Mouse (Mus musculus): Measurements from ENCODE around the gene Bach1. TPM values are rescaled to one million over a fixed set of nuclear protein-coding genes. Genes with fewer than 3 reads are reported as not detected.

Bach1 gene
- 34.2 and 44.5 TPM in 2 replicates for total RNA-seq (2014; rRNA removed)
- 12.3 and 13.1 TPM in 2 replicates for polyA plus RNA-seq (2015; fragmentation: Nextera tagmentation; extraction: Ambion mirVana)

DNA sequence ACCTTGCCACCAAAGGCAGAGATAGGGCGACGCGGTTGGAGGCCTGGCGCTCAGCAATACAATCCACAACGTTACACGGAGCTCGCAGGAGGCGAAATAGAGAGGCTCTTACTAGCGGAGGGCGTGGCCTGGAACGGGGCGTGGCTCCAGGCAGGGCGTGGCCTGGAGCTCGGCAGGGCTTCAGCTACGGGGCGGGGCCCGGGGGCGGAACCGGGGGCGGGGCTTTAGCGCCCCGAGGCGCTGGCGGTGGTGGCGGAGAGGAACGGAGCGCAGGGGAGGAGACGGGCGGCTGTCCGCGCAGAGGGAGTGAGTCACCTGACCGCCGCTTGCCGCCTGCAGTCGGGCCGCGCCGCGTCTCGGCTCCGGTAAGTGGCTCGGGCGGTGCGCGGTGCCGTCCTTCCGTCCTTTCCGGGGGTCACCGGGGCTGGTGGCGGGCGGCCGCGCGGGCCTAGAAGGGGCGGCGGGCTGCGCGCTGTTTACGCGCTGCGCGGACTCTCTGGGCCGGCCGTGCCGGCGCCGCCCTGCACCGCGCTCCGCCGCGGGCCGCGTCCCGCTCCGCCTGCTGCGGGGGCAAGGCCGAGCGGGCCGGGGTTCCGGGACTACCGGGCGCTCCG is at the start of gene Bach1:
TSS of gene Bach1 (plus strand) at position 254 of the 614 bp plus-strand sequence.
- TF ChIP-seq CTCF (IDR thresholded peaks at IDR 0.05; ENCODE audit: low read depth): no peak
- DNase-seq (ENCODE audit: low spot score) (peak; percentile 96), ATAC-seq (peak; percentile 94)
- peak within 1 kb of the TSS; percentile 93 for H3K27ac ChIP-seq
- H3K9me3 ChIP-seq (ENCODE audit: low read length): no peaks in the 10 kb centered on the region
- no peaks in the 10 kb centered on the region for H3K27me3 ChIP-seq (ENCODE audit: insufficient read depth, low read length)
- peak within 1 kb of the TSS; percentile 92 for H3K9ac ChIP-seq (replicated peaks; ENCODE audit: low read length)
- under 1% methylated on average over 79 of the region's 84 CpGs for WGBS
- peak within 1 kb of the TSS; percentile 65 for H3K4me2 ChIP-seq (ENCODE audit: low read depth, low read length)
- H3K4me1 ChIP-seq (ENCODE audit: insufficient read depth, low read length): peaks cover 6% of the 10 kb centered on the region
- H3K36me3 ChIP-seq (ENCODE audit: insufficient read depth, low read length): no peaks in the 10 kb centered on the region
- peak within 1 kb of the TSS; percentile 84 for H3K4me3 ChIP-seq (ENCODE audit: low read length)

DNA sequence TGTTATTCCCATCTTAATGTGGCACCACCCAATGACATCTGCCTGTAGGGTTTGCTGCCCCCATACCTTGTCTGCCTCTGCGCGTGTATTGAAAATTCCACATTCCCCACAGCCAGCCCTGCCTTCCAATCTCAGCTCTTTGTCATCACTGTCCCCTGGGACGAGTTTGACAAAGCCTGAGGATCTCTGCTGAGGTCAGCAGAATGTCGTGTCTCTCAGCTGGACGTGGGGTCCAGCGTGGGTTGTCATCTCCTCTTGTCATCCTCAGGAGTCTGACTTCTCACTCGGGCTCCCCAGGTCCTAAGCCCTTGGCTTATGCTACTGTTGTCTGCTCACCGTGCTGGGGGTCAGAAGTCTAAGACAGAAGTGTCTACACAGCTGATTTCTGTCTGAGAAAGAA is 46.4 kb upstream of the Bach1 start:
- no peaks in the 10 kb centered on the region for H3K36me3 ChIP-seq (ENCODE audit: insufficient read depth, low read length)
- H3K9ac ChIP-seq (replicated peaks; ENCODE audit: low read length): no peak overlapping the region
- no peaks in the 10 kb centered on the region for H3K4me1 ChIP-seq (ENCODE audit: insufficient read depth, low read length)
- no peak overlapping the region for H3K27ac ChIP-seq
- no peak for TF ChIP-seq CTCF (IDR thresholded peaks at IDR 0.05; ENCODE audit: low read depth)
- H3K4me2 ChIP-seq (ENCODE audit: low read depth, low read length): no peak overlapping the region
- DNase-seq (ENCODE audit: low spot score) (no peak), ATAC-seq (no peak)
- H3K4me3 ChIP-seq (ENCODE audit: low read length): no peak overlapping the region
- H3K27me3 ChIP-seq (ENCODE audit: insufficient read depth, low read length): no peaks in the 10 kb centered on the region
- no peaks in the 10 kb centered on the region for H3K9me3 ChIP-seq (ENCODE audit: low read length)
- WGBS: 55% methylated on average over 8 of the region's 8 CpGs

DNA sequence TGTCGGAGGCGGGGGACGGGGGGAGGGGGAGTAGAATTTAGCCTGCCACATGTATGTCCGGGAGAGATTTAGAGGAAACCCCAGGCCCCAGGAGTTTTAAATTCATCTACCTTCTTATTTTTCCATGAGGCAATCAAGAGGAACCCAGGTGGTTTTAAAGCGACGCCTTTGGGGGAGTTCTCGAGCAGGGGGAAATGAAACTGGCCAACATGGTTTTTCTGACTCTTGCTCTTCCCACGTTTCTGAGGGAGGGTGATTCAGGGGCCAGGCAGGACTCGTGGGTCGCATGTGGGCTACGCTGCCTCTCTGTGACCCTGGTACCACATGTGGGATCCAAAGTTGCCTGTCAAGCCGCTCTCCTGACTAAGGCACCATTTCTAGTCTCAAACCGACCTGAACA is 45.8 kb upstream of the Bach1 start:
- Histone ChIP-seq H3K4me3 (ENCODE audit: low read length) (no peak overlapping the region), H3K4me2 (ENCODE audit: low read depth, low read length) (no peak overlapping the region), H3K36me3 (ENCODE audit: insufficient read depth, low read length) (no peaks in the 10 kb centered on the region), H3K9me3 (ENCODE audit: low read length) (no peaks in the 10 kb centered on the region), H3K27ac (no peak overlapping the region), H3K9ac (replicated peaks; ENCODE audit: low read length) (no peak overlapping the region), H3K4me1 (ENCODE audit: insufficient read depth, low read length) (no peaks in the 10 kb centered on the region), H3K27me3 (ENCODE audit: insufficient read depth, low read length) (no peaks in the 10 kb centered on the region)
- ATAC-seq: no peak
- no peak for DNase-seq (ENCODE audit: low spot score)
- WGBS: 85% methylated on average over 13 of the region's 13 CpGs
- TF ChIP-seq CTCF (IDR thresholded peaks at IDR 0.05; ENCODE audit: low read depth): no peak

DNA sequence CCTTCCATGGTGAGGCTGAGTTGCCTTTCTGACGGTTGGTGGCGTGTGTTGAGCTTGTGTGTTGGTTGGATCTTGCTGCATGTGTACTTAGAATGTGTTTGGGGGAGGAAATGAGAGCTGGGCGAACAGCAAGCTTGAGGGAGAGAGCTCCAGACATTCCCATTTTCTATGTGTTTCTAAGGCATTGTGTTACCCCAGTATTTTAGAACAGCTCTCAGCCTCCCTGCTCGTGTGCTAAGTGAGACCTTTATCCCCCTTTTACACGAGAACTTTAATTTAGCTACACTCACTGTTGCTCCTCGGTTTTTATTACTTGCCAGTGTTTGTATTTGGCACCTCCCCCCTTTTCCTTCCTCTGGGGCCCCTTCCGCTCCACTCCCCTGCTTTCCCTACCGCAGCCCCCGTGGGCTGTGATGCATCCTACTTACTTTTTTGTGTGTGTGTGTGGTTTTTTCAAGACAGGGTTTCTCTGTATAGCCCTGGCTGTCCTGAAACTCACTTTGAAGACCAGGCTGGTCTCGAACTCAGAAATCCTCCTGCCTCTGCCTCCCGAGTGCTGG is 44.6 kb upstream of the Bach1 start:
- H3K4me2 ChIP-seq (ENCODE audit: low read depth, low read length): no peak overlapping the region
- ATAC-seq (no peak), DNase-seq (ENCODE audit: low spot score) (no peak)
- H3K9me3 ChIP-seq (ENCODE audit: low read length): no peaks in the 10 kb centered on the region
- no peak overlapping the region for H3K4me3 ChIP-seq (ENCODE audit: low read length)
- no peaks in the 10 kb centered on the region for H3K36me3 ChIP-seq (ENCODE audit: insufficient read depth, low read length)
- H3K9ac ChIP-seq (replicated peaks; ENCODE audit: low read length): no peak overlapping the region
- no peak for TF ChIP-seq CTCF (IDR thresholded peaks at IDR 0.05; ENCODE audit: low read depth)
- no peaks in the 10 kb centered on the region for H3K27me3 ChIP-seq (ENCODE audit: insufficient read depth, low read length)
- H3K27ac ChIP-seq: no peak overlapping the region
- WGBS: 85% methylated on average over 11 of the region's 11 CpGs
- no peaks in the 10 kb centered on the region for H3K4me1 ChIP-seq (ENCODE audit: insufficient read depth, low read length)

DNA sequence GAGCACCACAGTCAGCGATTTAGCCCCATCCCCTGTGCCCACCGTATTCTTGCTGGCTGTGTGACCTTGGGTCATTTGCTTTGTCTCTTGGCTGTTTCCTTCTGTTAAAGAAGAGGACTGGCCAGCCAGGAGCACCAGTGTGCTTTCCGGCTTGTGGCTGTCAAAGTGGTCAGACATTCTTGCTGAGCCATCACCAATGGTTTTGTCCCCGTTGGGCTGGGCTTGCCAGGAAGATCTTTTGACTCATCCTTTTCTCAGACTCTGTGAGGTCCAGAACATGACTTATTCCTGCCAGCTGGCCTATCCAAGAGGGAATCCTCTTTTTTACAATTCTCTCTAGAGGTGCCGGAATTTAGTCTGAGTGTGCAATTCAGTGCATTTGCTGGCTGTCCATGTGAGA is 43.7 kb upstream of the Bach1 start:
- DNase-seq (ENCODE audit: low spot score): no peak
- no peaks in the 10 kb centered on the region for H3K9me3 ChIP-seq (ENCODE audit: low read length)
- 68% methylated on average over 5 of the region's 5 CpGs for WGBS
- no peak overlapping the region for H3K9ac ChIP-seq (replicated peaks; ENCODE audit: low read length)
- no peak for TF ChIP-seq CTCF (IDR thresholded peaks at IDR 0.05; ENCODE audit: low read depth)
- H3K27me3 ChIP-seq (ENCODE audit: insufficient read depth, low read length): no peaks in the 10 kb centered on the region
- no peak overlapping the region for H3K4me3 ChIP-seq (ENCODE audit: low read length)
- ATAC-seq: no peak
- no peaks in the 10 kb centered on the region for H3K36me3 ChIP-seq (ENCODE audit: insufficient read depth, low read length)
- H3K4me2 ChIP-seq (ENCODE audit: low read depth, low read length): no peak overlapping the region
- H3K4me1 ChIP-seq (ENCODE audit: insufficient read depth, low read length): no peaks in the 10 kb centered on the region
- no peak overlapping the region for H3K27ac ChIP-seq

DNA sequence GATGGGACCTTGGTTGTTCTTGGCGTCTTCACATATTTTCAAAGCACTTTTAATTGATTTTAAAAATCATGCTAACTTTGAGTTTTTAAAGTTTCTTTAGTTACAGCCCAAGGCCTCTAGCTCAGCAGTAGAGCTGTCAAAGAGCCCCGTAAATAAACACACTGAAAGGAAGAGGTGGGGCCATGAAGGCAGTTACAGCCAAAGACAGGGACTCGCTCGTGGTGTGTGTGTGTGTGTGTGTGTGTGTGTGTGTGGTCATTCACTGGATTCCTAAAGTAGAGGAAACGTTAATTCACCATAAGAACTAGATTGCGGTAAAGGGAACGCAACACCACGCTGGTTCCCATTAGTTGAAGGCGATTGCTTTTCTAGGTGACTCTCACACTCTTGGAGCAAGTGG is 43.2 kb upstream of the Bach1 start:
- no peak for TF ChIP-seq CTCF (IDR thresholded peaks at IDR 0.05; ENCODE audit: low read depth)

DNA sequence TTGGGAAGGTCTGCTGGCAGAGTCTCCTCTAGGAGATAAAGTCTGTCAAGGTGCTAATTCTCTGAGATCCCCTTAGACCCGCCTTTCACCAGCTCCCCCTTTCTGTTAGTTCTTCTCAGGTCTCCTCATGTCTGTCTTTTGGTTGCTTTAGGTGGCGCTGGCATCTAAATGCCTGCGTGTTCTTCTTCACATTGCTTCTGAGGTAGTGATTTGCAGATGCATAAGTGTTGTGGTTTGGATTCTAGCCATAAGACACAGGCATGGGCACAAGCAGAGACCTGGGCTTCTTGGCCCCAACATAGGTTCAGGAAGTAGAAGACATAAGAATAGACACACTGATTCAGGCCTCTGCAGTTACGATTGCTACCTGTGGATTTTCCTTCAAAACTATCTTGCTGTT is 42.0 kb upstream of the Bach1 start:
- no peaks in the 10 kb centered on the region for H3K4me1 ChIP-seq (ENCODE audit: insufficient read depth, low read length)
- H3K4me2 ChIP-seq (ENCODE audit: low read depth, low read length): no peak overlapping the region
- no peak for TF ChIP-seq CTCF (IDR thresholded peaks at IDR 0.05; ENCODE audit: low read depth)
- H3K9me3 ChIP-seq (ENCODE audit: low read length): no peaks in the 10 kb centered on the region
- no peaks in the 10 kb centered on the region for H3K27me3 ChIP-seq (ENCODE audit: insufficient read depth, low read length)
- no peak overlapping the region for H3K27ac ChIP-seq
- H3K4me3 ChIP-seq (ENCODE audit: low read length): no peak overlapping the region
- H3K9ac ChIP-seq (replicated peaks; ENCODE audit: low read length): no peak overlapping the region
- ATAC-seq (no peak), DNase-seq (ENCODE audit: low spot score) (no peak)
- WGBS: 92% methylated on average over 4 of the region's 4 CpGs
- H3K36me3 ChIP-seq (ENCODE audit: insufficient read depth, low read length): no peaks in the 10 kb centered on the region

More for the DNA sequence above, 43.2 kb upstream of the Bach1 start:
- H3K4me2 ChIP-seq (ENCODE audit: low read depth, low read length): no peak overlapping the region
- 76% methylated on average over 9 of the region's 9 CpGs for WGBS
- no peak for ATAC-seq
- no peak overlapping the region for H3K27ac ChIP-seq
- H3K27me3 ChIP-seq (ENCODE audit: insufficient read depth, low read length): no peaks in the 10 kb centered on the region
- no peak overlapping the region for H3K4me3 ChIP-seq (ENCODE audit: low read length)
- H3K9me3 ChIP-seq (ENCODE audit: low read length): no peaks in the 10 kb centered on the region
- no peaks in the 10 kb centered on the region for H3K36me3 ChIP-seq (ENCODE audit: insufficient read depth, low read length)
- no peak for DNase-seq (ENCODE audit: low spot score)
- no peaks in the 10 kb centered on the region for H3K4me1 ChIP-seq (ENCODE audit: insufficient read depth, low read length)
- H3K9ac ChIP-seq (replicated peaks; ENCODE audit: low read length): no peak overlapping the region

Data from hindbrain, postnatal 0 days (tissue).